Mouse (Mus musculus): ENCODE data around the gene Cd247.

DNA sequence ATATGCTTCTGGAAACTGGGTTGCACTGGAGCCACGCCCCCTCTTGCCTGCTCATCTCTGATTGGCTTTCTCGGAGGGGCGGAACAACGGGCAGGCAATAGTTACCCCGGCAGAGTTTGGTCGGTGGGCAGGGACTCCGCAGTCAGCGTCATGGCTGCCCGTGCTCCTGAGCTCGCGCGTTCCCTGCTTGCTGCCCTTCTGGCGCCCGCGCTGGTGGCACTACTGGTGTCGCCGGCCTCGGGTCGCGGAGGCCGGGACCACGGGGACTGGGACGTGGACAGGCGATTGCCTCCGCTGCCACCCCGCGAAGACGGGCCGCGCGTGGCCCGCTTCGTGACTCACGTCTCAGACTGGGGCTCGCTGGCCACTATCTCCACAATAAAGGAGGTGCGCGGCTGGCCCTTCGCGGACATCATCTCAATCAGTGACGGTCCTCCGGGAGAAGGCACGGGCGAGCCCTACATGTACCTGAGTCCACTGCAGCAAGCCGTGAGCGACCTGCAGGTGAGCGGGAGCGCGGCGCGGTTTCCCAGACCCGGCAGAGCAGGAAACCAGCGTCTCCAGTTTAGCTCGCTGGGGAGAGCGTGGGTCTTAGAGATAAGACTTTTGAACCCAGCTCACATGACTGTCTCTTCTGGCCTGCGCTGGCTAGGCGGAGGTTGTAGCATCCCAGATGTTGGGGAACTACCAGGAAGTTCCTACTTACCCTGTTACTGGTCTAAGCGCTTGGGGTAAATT, 24.7 kb upstream of the Cd247 start, which contains the start of gene Creg1:
- TF ChIP-seq CTCF (conservative IDR thresholded peaks at IDR 0.05; ENCODE audit: low read length): no peak
- no peak for TF ChIP-seq NANOG (IDR thresholded peaks at IDR 0.05; ENCODE audit: borderline replicate concordance, low read length)
